Mouse (Mus musculus): ENCODE data around the gene Dnase1.
"Not testable (repeated sequence)": the region's sequence is repeated elsewhere in the genome, so short reads cannot be mapped to it uniquely, and the experiment has no call there.

GRCm38 (mm10) chr16:4078302-4078701 is 41.6 kb downstream of the Dnase1 start:
- TF ChIP-seq CTCF (IDR thresholded peaks at IDR 0.05; ENCODE audit: insufficient read depth, low read length); POLR2A (IDR thresholded peaks at IDR 0.05; ENCODE audit: borderline replicate concordance, extremely low read depth, low read depth, low read length): not testable (repeated sequence)
